Mouse (Mus musculus) brown adipose tissue, adult 24 weeks (tissue): ENCODE measurements around the gene Lrch2. TPM values are rescaled to one million over a fixed set of nuclear protein-coding genes. Genes with fewer than 3 reads are reported as not detected.
"Not testable (repeated sequence)": the region's sequence is repeated elsewhere in the genome, so short reads cannot be mapped to it uniquely, and the experiment has no call there.

ENCODE experiments used
- H3K27ac ChIP-seq: fragments of 200-500 bp; replicated peaks from 2 replicates; pipeline ENCODE4 v1.5.1; 2012; ENCODE audit warnings: low read depth, mild to moderate bottlenecking, low read length
- H3K4me1 ChIP-seq: fragments of 200-500 bp; 2 replicates; pipeline ENCODE4 v1.6.1; 2012; ENCODE audit warnings: low read length, mixed read lengths; ENCODE audit not compliant: control insufficient read depth, insufficient read depth, insufficient read length
- H3K4me3 ChIP-seq: fragments of 200-500 bp; 2 replicates; pipeline ENCODE4 v1.5.1; 2012; ENCODE audit warnings: low read depth, mild to moderate bottlenecking, low read length, moderate library complexity; ENCODE audit not compliant: insufficient read depth
- polyA plus RNA-seq: library from polyadenylated mRNA; stranded (reverse); fragments of >200 nt; gene quantifications from 2 replicates; pipeline ENCODE4 v1.2.4, GENCODE M21; 2012; ENCODE audit not compliant: missing spikeins, insufficient read depth, insufficient read length

The Lrch2 gene
- polyA plus RNA-seq: 0.29 and 1.6 TPM in 2 replicates

GRCm38 (mm10) chrX:147553421-147554201 lies at the start of gene Lrch2:
TSS of gene Lrch2 (minus strand) at chrX:147554081.
- Histone ChIP-seq H3K4me1 (no peaks in the 10 kb centered on the region), H3K27ac (no peak within 1 kb of the TSS), H3K4me3 (peak within 1 kb of the TSS; percentile 54)

- Histone ChIP-seq H3K4me1 (no peaks in the 10 kb centered on the region), H3K4me3 (no peak overlapping the region), H3K27ac (no peak overlapping the region)
Measured at GRCm38 (mm10) chrX:147540934-147541870, 12.7 kb downstream of the Lrch2 start.

GRCm38 (mm10) chrX:147538377-147538776 lies 15.5 kb downstream of the Lrch2 start:
- Histone ChIP-seq H3K27ac (no peak overlapping the region), H3K4me1 (no peaks in the 10 kb centered on the region), H3K4me3 (no peak overlapping the region)

GRCm38 (mm10) chrX:147537117-147537516 lies 16.8 kb downstream of the Lrch2 start:
- H3K27ac ChIP-seq, H3K4me1 ChIP-seq, H3K4me3 ChIP-seq: not testable (repeated sequence)

GRCm38 (mm10) chrX:147535616-147536015 lies 18.3 kb downstream of the Lrch2 start:
- Histone ChIP-seq H3K4me3 (no peak overlapping the region), H3K4me1 (no peaks in the 10 kb centered on the region), H3K27ac (no peak overlapping the region)

GRCm38 (mm10) chrX:147531675-147532074 lies 22.2 kb downstream of the Lrch2 start:
- no peaks in the 10 kb centered on the region for H3K4me1 ChIP-seq
- H3K4me3 ChIP-seq: no peak overlapping the region
- no peak overlapping the region for H3K27ac ChIP-seq

- no peaks in the 10 kb centered on the region for H3K4me1 ChIP-seq
- H3K4me3 ChIP-seq: no peak overlapping the region
- no peak overlapping the region for H3K27ac ChIP-seq
Measured at GRCm38 (mm10) chrX:147527646-147528172, 26.2 kb downstream of the Lrch2 start.

GRCm38 (mm10) chrX:147489551-147489950 lies 64.3 kb downstream of the Lrch2 start:
- H3K4me3 ChIP-seq: no peak overlapping the region
- H3K4me1 ChIP-seq: no peaks in the 10 kb centered on the region
- no peak overlapping the region for H3K27ac ChIP-seq

- not testable (repeated sequence) for H3K4me1 ChIP-seq, H3K4me3 ChIP-seq, H3K27ac ChIP-seq
Measured at GRCm38 (mm10) chrX:147453610-147454009, 100.3 kb downstream of the Lrch2 start, which contains the start of gene Vmn1r239-ps. TSS of gene Vmn1r239-ps (minus strand) at chrX:147453710.

GRCm38 (mm10) chrX:147443386-147443785 lies 110.5 kb downstream of the Lrch2 start:
- Histone ChIP-seq H3K4me3 (no peak overlapping the region), H3K27ac (no peak overlapping the region), H3K4me1 (no peaks in the 10 kb centered on the region)

GRCm38 (mm10) chrX:147435400-147435799 lies 118.5 kb downstream of the Lrch2 start:
- Histone ChIP-seq H3K4me1 (no peaks in the 10 kb centered on the region), H3K4me3 (no peak overlapping the region), H3K27ac (no peak overlapping the region)

- Histone ChIP-seq H3K27ac (no peak overlapping the region), H3K4me1 (no peaks in the 10 kb centered on the region), H3K4me3 (no peak overlapping the region)
Measured at GRCm38 (mm10) chrX:147429753-147430152, 124.1 kb downstream of the Lrch2 start.

GRCm38 (mm10) chrX:147429129-147429528 lies 124.8 kb downstream of the Lrch2 start, which contains the start of gene Il13ra2:
TSS of gene Il13ra2 (minus strand) at chrX:147429192.
- Histone ChIP-seq H3K4me3 (no peak within 1 kb of the TSS), H3K27ac (no peak within 1 kb of the TSS), H3K4me1 (no peaks in the 10 kb centered on the region)
